Mouse (Mus musculus) hindbrain, embryonic 13.5 days (tissue): ENCODE measurements around the gene Sorbs1. TPM values are rescaled to one million over a fixed set of nuclear protein-coding genes. Genes with fewer than 3 reads are reported as not detected.

Experiments used
- ATAC-seq: fragments of 200-750 bp; cut with Nextera tagmentation; 2 replicates; pipeline ENCODE4 v1.8.0; 2017; ENCODE audit warnings: moderate TSS enrichment; ENCODE audit not compliant: low FRiP score
- H3K27ac ChIP-seq: fragments of 300-500 bp; sonication (generic); 2 replicates; pipeline ENCODE4 v1.5.1; 2015; ENCODE audit warnings: inconsistent platforms, mild to moderate bottlenecking, moderate library complexity
- H3K27me3 ChIP-seq: fragments of 300-500 bp; sonication (generic); 2 replicates; pipeline ENCODE4 v1.6.1; 2015; ENCODE audit warnings: mild to moderate bottlenecking, inconsistent platforms
- H3K36me3 ChIP-seq: fragments of 300-500 bp; sonication (generic); 2 replicates; pipeline ENCODE4 v1.6.1; 2015; ENCODE audit warnings: mild to moderate bottlenecking, inconsistent platforms
- H3K4me1 ChIP-seq: fragments of 300-500 bp; sonication (generic); replicated peaks from 2 replicates; pipeline ENCODE4 v1.6.1; 2015; ENCODE audit warnings: inconsistent platforms
- H3K4me2 ChIP-seq: fragments of 300-500 bp; sonication (generic); 2 replicates; pipeline ENCODE4 v1.6.1; 2015; ENCODE audit warnings: inconsistent platforms, mild to moderate bottlenecking, moderate library complexity
- H3K4me3 ChIP-seq: fragments of 300-500 bp; sonication (generic); 2 replicates; pipeline ENCODE4 v1.5.1; 2015; ENCODE audit warnings: mild to moderate bottlenecking, inconsistent platforms
- H3K9ac ChIP-seq: fragments of 300-500 bp; sonication (generic); 2 replicates; pipeline ENCODE4 v1.6.1; 2015; ENCODE audit warnings: mild to moderate bottlenecking, inconsistent platforms
- H3K9me3 ChIP-seq: fragments of 300-500 bp; sonication (generic); 2 replicates; pipeline ENCODE4 v1.6.1; 2016; ENCODE audit warnings: inconsistent platforms
- WGBS: fragments of 180-500 bp; shearing (Covaris S2); methylation state at CpG from one replicate; pipeline ENCODE4 v1.1.7; 2015; 5-methylcytosine and 5-hydroxymethylcytosine counted together
- polyA plus RNA-seq: library from polyadenylated mRNA; unstranded; fragments of >200 nt; fragmentation: Nextera tagmentation; extraction: Ambion mirVana; gene quantifications from 2 replicates; pipeline ENCODE4 v1.2.1, GENCODE M21; 2015

Gene Sorbs1
- polyA plus RNA-seq, 1 experiment from 2014 or later = 100 TPM

- H3K4me1 ChIP-seq = peaks cover 24% of the 10 kb centered on the region
- no peak for ATAC-seq
Measured at GRCm38 (mm10) chr19:40409500-40410035, 104.0 kb downstream of the Sorbs1 start.

GRCm38 (mm10) chr19:40407186-40407585 is 106.4 kb downstream of the Sorbs1 start:
- 81% methylated on average over 2 of the region's 2 CpGs for WGBS

More at GRCm38 (mm10) chr19:40409500-40410035, 104.0 kb downstream of the Sorbs1 start:
- no peak overlapping the region for H3K9ac ChIP-seq
- no peak overlapping the region for H3K27ac ChIP-seq
- H3K4me2 ChIP-seq = no peak overlapping the region
- H3K4me3 ChIP-seq = no peak overlapping the region
- 84% methylated on average over 11 of the region's 11 CpGs for WGBS
- H3K27me3 ChIP-seq = no peaks in the 10 kb centered on the region
- no peaks in the 10 kb centered on the region for H3K9me3 ChIP-seq
- H3K36me3 ChIP-seq = 0 out of 2 replicates have a peak, but pooled peaks cover 3% of the 10 kb centered on the region

GRCm38 (mm10) chr19:40406661-40407060 is 106.9 kb downstream of the Sorbs1 start:
- H3K4me3 ChIP-seq = no peak overlapping the region
- 0 out of 2 replicates have a peak, but pooled peaks cover 7% of the 10 kb centered on the region for H3K36me3 ChIP-seq
- no peak overlapping the region for H3K27ac ChIP-seq
- H3K9ac ChIP-seq = no peak overlapping the region
- WGBS = 97% methylated on average over 8 of the region's 8 CpGs
- no peak for ATAC-seq
- no peaks in the 10 kb centered on the region for H3K9me3 ChIP-seq
- no peaks in the 10 kb centered on the region for H3K27me3 ChIP-seq
- H3K4me2 ChIP-seq = no peak overlapping the region
- H3K4me1 ChIP-seq = peaks cover 22% of the 10 kb centered on the region

More at GRCm38 (mm10) chr19:40407186-40407585, 106.4 kb downstream of the Sorbs1 start:
- Histone ChIP-seq H3K4me1 (peaks cover 23% of the 10 kb centered on the region), H3K9me3 (no peaks in the 10 kb centered on the region), H3K27ac (no peak overlapping the region), H3K9ac (no peak overlapping the region), H3K4me3 (no peak overlapping the region), H3K27me3 (no peaks in the 10 kb centered on the region), H3K36me3 (0 out of 2 replicates have a peak, but pooled peaks cover 4% of the 10 kb centered on the region), H3K4me2 (no peak overlapping the region)
- no peak for ATAC-seq

GRCm38 (mm10) chr19:40405808-40406207 is 107.8 kb downstream of the Sorbs1 start:
- ATAC-seq = no peak
- no peaks in the 10 kb centered on the region for H3K27me3 ChIP-seq
- H3K9ac ChIP-seq = no peak overlapping the region
- H3K4me2 ChIP-seq = no peak overlapping the region
- peaks cover 20% of the 10 kb centered on the region for H3K4me1 ChIP-seq
- WGBS = 74% methylated on average over 11 of the region's 11 CpGs
- H3K27ac ChIP-seq = peak overlapping the region; percentile 23; the same call in 1 of the 2 replicates
- H3K36me3 ChIP-seq = 0 out of 2 replicates have a peak, but pooled peaks cover 7% of the 10 kb centered on the region
- no peak overlapping the region for H3K4me3 ChIP-seq
- no peaks in the 10 kb centered on the region for H3K9me3 ChIP-seq

- ATAC-seq = no peak
- Histone ChIP-seq H3K36me3 (0 out of 2 replicates have a peak, but pooled peaks cover 7% of the 10 kb centered on the region), H3K27ac (no peak overlapping the region), H3K4me2 (no peak overlapping the region), H3K4me3 (no peak overlapping the region), H3K27me3 (no peaks in the 10 kb centered on the region), H3K9ac (no peak overlapping the region), H3K9me3 (no peaks in the 10 kb centered on the region), H3K4me1 (peaks cover 12% of the 10 kb centered on the region; the same call in 1 of the 2 replicates)
- 75% methylated on average over 2 of the region's 2 CpGs for WGBS
Measured at GRCm38 (mm10) chr19:40404582-40404981, 109.0 kb downstream of the Sorbs1 start.

GRCm38 (mm10) chr19:40403999-40404398 is 109.6 kb downstream of the Sorbs1 start:
- WGBS = 85% methylated on average over 4 of the region's 4 CpGs

GRCm38 (mm10) chr19:40402155-40402963 is 111.2 kb downstream of the Sorbs1 start:
- Histone ChIP-seq H3K27me3 (no peaks in the 10 kb centered on the region), H3K27ac (no peak overlapping the region), H3K9me3 (no peaks in the 10 kb centered on the region), H3K4me2 (no peak overlapping the region), H3K4me3 (no peak overlapping the region), H3K4me1 (peaks cover 9% of the 10 kb centered on the region; the same call in 1 of the 2 replicates), H3K36me3 (peaks cover 16% of the 10 kb centered on the region; the same call in 1 of the 2 replicates), H3K9ac (no peak overlapping the region)
- 81% methylated on average over 15 of the region's 15 CpGs for WGBS
- no peak for ATAC-seq

More at GRCm38 (mm10) chr19:40403999-40404398, 109.6 kb downstream of the Sorbs1 start:
- no peaks in the 10 kb centered on the region for H3K9me3 ChIP-seq
- no peak overlapping the region for H3K9ac ChIP-seq
- no peaks in the 10 kb centered on the region for H3K27me3 ChIP-seq
- H3K4me2 ChIP-seq = no peak overlapping the region
- no peak overlapping the region for H3K27ac ChIP-seq
- peaks cover 12% of the 10 kb centered on the region; the same call in 1 of the 2 replicates for H3K4me1 ChIP-seq
- ATAC-seq = no peak
- H3K36me3 ChIP-seq = 0 out of 2 replicates have a peak, but pooled peaks cover 7% of the 10 kb centered on the region
- no peak overlapping the region for H3K4me3 ChIP-seq

- Histone ChIP-seq H3K9ac (no peak overlapping the region), H3K27ac (no peak overlapping the region), H3K4me2 (no peak overlapping the region), H3K4me3 (no peak overlapping the region), H3K4me1 (peaks cover 12% of the 10 kb centered on the region), H3K27me3 (no peaks in the 10 kb centered on the region), H3K36me3 (peaks cover 16% of the 10 kb centered on the region; the same call in 1 of the 2 replicates), H3K9me3 (no peaks in the 10 kb centered on the region)
- 84% methylated on average over 7 of the region's 7 CpGs for WGBS
- no peak for ATAC-seq
Measured at GRCm38 (mm10) chr19:40401213-40401612, 112.4 kb downstream of the Sorbs1 start.

GRCm38 (mm10) chr19:40400426-40401030 is 113.1 kb downstream of the Sorbs1 start:
- WGBS = 58% methylated on average over 11 of the region's 11 CpGs
- peaks cover 16% of the 10 kb centered on the region; the same call in 1 of the 2 replicates for H3K36me3 ChIP-seq
- no peaks in the 10 kb centered on the region for H3K27me3 ChIP-seq
- ATAC-seq = no peak
- H3K27ac ChIP-seq = no peak overlapping the region
- no peaks in the 10 kb centered on the region for H3K9me3 ChIP-seq
- peaks cover 19% of the 10 kb centered on the region for H3K4me1 ChIP-seq
- no peak overlapping the region for H3K4me3 ChIP-seq
- no peak overlapping the region for H3K4me2 ChIP-seq
- H3K9ac ChIP-seq = no peak overlapping the region

GRCm38 (mm10) chr19:40395757-40396661 is 117.6 kb downstream of the Sorbs1 start:
- no peaks in the 10 kb centered on the region for H3K9me3 ChIP-seq
- 60% methylated on average over 14 of the region's 14 CpGs for WGBS
- H3K4me2 ChIP-seq = no peak overlapping the region
- peaks cover 21% of the 10 kb centered on the region for H3K36me3 ChIP-seq
- no peak overlapping the region for H3K4me3 ChIP-seq
- no peak for ATAC-seq
- H3K9ac ChIP-seq = no peak overlapping the region
- peak overlapping the region; percentile 69 for H3K27ac ChIP-seq
- peaks cover 24% of the 10 kb centered on the region for H3K4me1 ChIP-seq
- H3K27me3 ChIP-seq = no peaks in the 10 kb centered on the region

- Histone ChIP-seq H3K9me3 (no peaks in the 10 kb centered on the region), H3K27ac (peak overlapping the region; percentile 69), H3K9ac (no peak overlapping the region; the same call in 1 of the 2 replicates), H3K36me3 (peaks cover 21% of the 10 kb centered on the region), H3K4me2 (no peak overlapping the region), H3K27me3 (no peaks in the 10 kb centered on the region), H3K4me1 (peaks cover 20% of the 10 kb centered on the region), H3K4me3 (no peak overlapping the region)
- 91% methylated on average over 12 of the region's 12 CpGs for WGBS
- no peak for ATAC-seq
Measured at GRCm38 (mm10) chr19:40395321-40395695, 118.3 kb downstream of the Sorbs1 start.
